Mouse (Mus musculus) CD4-positive, CD25-positive, alpha-beta regulatory T cell, adult 2 months (primary cell): ENCODE results near the gene Skap1.
A peak's percentile ranks its signal among the peaks of the same experiment; 100 is the strongest.

Experiments used
- DNase-seq: peaks from one replicate; pipeline ENCODE4 v3.0.0-alpha.2; 2012; ENCODE audit warnings: low read depth, low spot score

Gene Skap1

GRCm38 (mm10) chr11:96560229-96560628 lies 95.8 kb downstream of the Skap1 start:
- peak; percentile 26 for DNase-seq

DNA sequence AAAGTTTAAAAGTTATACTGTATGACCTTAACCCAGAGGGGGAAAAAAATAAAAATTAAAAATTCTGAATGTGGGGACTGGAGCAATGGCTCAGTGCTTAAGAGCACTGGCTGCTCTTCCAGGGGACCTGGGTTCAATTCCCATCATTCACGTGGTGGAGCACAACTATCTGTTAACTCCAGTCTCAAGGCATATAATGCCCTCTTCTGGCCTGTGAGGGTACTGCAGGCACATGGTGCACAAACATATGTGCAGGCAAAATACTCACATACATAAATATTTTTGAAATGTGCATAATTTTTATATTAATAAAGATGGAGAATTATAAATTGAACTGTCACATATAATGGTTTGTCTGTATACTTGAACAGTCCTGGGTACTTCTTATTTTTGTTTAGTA lies 99.7 kb downstream of the Skap1 start:
- DNase-seq = peak; percentile 48

DNA sequence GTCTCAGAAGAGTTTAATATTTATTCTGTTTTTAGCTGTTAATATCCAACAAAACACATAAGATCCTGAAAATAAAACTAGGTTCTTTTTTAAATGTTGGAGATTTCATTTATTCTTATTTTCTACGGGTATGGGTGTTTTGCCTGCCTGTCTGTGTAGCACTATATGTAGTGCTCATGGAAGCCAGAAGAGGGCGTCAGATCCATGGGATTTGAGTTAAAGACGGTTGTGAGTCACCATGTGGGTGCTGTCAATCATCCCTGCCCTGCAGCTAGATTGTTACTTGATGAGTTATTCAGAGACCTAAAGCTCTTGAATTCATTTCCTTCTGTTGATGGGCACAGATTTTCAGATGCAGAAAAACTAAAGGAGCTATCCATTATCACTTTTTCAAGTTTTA lies 108.1 kb downstream of the Skap1 start:
- DNase-seq = peak; percentile 26

DNA sequence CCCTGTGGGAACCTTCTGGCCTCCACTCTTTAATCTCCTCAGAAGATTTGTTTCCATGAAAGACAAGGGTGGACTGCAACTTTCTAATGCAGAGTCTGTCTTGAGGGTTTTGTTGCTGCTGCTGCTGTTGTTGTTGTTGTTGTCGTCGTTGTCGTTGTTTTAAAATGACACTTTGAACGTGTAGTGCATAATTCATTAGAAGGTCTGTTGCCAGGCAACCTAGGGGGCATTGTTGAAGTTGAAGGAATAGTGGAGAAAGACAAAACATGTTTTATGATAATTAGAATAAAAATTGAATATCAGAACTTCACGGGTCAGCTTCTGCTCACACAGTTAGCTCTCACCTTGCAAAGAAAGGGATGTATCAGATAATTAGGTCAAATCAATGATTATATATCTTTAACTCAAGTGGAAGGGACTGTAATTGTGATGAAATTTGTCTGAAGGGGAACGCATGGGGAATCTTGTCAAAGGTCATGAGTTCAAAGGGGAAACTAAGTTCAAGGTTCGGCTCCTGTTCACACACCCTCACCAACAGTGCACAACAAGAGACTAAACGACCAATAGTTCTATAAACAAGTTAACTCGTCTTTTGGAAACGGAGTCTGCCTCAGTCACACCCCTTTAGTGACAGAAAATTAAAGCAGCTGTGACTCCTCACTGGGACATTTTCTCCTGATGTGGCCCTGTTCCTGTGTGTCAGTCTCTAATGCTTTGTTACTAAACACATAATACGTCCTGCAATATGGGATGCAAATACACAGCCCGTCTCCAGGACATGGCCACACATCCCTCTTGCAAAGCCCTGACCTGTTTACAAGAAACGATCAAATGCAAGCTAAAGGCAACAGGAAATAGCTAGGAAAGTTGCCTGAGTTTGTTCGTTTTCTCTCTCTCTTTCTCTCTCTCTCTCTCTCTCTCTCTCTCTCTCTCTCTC lies 112.4 kb downstream of the Skap1 start:
- DNase-seq = no peak

- no peak for DNase-seq
Measured at GRCm38 (mm10) chr11:96578551-96579283, 114.3 kb downstream of the Skap1 start.

DNA sequence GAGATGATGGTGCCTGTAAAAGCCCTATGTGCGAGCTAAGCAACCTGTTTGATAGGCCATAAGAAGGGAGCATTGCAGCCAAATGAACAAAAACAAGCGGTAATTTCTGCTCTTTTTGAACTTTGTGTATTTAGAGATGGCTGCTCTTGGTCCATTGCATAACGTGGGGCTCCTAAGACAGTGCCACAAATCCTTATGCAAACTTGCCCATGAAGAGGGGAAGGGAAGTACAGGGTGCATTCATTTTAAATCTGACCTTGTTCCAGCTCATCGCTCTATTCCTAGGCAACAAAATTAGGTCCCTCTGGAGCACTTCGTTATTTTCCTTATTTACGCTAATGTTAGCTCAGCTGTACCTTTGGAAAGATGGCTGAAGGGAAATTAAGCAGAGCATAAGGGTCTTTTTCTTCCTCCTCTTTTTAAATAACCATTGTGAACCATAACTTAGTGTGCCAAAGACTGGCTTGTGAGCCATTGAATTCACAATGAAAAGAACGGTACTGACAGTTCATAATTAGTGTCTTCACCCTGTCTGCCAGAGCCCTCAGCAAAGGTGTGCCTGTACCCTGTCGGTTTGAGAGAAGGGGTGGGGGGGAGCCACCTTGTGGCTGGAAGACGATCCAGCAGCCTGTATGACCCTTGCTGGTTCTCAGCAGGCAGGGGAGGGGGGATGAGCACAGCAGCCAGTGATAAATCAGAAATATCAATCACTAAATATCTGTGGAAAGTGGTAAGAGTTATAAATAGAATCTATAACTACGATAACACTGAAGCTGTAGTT lies 117.4 kb downstream of the Skap1 start:
- DNase-seq = peak; percentile 73

DNA sequence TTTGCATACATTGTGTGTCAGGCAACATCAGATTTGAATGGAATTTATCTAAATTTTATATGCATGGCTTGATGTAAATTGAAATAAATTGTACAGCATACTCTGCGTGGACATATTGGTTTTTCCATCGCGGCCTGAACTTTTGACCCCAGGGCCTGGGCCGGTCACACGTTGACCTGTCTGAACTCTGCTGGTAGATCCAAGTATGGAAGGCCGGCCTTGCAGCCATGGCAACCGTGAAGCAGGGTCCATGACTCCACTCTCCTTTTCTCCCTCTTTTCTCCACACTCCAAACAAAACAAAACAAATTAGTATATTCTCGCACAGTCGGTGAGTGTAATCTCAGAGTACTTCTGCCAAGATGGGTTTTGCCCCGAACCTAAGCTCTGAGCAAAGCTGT lies 118.2 kb downstream of the Skap1 start:
- DNase-seq = no peak

DNA sequence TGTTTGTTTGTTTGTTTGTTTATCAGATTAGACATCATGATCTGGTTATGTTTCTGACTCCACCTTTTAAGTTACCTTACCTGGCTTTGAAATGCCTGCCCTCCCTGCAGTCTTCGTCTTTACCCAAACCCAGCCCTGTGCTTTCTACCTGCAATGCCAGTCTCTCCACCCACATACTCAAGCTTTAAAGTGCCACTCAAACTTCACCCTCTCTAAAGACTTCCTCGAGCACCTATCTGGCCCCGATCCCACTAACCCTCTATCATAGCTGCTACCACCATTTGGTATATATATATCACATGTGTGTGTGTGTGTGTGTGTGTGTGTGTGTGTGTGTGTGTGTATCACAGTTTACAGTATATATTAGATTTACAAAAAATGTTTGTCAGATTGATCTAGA lies 125.4 kb downstream of the Skap1 start:
- no peak for DNase-seq

DNA sequence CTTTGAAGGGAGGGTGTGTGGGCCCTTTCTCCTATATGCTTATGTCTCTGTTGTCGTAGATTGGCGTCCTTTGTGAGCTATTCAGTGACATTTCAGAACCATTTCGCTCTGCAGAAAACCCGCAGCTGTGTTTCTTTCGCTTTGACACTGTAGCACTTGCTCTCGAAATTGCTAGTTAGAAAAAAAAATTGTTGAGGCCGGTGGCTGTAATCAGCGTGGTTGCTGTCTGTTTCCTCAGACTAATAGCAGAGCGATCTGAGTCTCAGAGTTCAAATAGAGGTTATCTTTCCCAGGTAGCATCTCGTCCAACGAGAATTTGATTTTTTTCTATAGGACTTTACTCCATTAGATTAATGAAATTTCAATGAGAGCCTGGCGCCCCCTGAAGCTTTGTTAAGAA lies 131.5 kb downstream of the Skap1 start:
- peak; percentile 14 for DNase-seq

DNA sequence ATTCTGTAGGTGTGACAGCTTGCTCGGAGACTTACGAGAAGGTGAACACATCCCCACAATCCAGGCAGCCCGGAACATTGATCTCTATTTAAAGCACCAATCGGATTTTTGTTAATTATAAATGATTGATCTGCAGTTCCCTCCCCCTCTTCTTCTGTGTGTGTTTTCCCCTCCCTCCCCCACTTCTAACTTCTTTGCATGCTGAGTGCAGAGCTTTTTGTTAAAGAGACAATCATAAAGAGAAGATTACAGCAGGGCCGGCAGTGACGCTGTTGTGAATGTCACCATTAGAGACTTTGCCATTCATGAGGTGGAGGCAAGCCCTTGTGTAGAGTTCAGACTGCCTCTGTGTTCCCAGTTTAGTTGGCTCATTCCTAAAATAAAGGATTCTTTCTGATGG lies 131.9 kb downstream of the Skap1 start:
- no peak for DNase-seq

- no peak for DNase-seq
Measured at GRCm38 (mm10) chr11:96602806-96603205, 138.4 kb downstream of the Skap1 start.

GRCm38 (mm10) chr11:96604306-96604705 lies 139.9 kb downstream of the Skap1 start:
- no peak for DNase-seq

GRCm38 (mm10) chr11:96604751-96605450 lies 140.5 kb downstream of the Skap1 start:
- no peak for DNase-seq

- no peak for DNase-seq
Measured at GRCm38 (mm10) chr11:96605516-96605915, 141.1 kb downstream of the Skap1 start.

GRCm38 (mm10) chr11:96612596-96612995 lies 148.2 kb downstream of the Skap1 start:
- no peak for DNase-seq

DNA sequence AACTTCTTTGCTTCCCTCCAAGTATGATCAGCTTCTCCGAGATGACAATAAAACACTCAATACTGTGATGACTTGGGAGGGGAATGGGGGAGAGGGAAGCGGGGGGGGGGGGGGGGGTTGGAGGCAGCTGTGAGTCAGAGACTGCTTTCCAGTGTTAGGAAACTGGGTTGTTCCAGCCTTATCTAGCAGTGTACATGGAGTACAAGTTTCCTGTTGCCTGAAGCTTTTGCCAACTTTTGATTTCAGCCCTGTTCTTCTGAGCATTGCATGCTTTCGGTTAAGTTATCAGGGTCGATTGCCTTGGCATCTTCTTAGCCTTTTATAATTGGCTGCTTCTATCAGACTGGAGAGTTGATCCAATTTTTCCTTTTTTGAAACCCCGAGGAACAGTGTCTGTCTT lies 152.4 kb downstream of the Skap1 start:
- no peak for DNase-seq

DNA sequence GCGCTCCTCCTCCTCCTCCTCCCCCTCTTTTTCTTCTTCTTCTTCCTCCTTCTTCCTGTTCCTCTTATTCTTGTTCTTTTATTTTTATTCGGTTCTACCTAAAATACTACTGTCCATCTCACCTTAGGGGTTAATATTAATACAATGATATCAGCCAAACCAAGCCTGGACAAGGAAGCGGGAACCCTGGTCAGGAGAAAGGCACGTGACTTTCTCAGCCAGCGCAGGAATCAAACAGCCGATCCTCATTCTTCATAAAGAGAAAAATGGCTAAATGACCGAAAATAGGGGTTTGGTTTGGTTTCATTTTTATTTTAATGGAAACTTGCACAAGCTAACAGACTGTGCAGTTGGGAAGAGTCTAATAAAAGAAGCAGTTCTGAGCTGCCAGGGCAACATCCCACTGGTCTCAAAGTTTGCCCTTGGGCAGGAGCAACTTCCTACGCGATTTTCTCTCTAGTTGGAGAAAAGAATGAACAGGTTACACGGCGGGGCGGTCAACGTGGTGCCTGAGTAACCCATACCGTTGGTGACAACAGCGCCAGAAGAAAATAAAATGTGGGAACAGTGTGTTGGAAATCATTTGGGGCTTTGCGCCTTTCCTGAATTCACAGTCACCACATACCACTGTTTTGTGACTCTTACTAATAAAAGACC lies 154.5 kb downstream of the Skap1 start:
- no peak for DNase-seq

DNA sequence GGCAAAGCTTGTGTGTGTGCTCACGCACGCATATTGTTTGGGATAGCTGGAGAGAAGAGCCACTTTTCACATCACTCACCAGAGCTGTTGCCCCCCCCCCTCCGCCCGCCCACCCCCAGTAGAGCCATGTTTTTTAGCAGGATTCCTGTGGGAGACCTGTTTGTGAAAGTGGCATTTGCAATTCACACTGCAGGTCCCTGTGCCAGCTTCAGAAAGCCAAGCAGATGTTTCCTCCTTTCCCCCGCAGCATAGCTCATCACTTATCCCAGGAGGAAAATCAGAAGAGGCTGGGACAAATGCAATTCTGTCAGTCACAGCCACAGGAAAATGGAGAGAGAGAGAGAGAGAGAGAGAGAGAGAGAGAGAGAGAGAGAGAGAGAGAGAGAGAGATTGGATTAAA lies 155.2 kb downstream of the Skap1 start:
- no peak for DNase-seq

DNA sequence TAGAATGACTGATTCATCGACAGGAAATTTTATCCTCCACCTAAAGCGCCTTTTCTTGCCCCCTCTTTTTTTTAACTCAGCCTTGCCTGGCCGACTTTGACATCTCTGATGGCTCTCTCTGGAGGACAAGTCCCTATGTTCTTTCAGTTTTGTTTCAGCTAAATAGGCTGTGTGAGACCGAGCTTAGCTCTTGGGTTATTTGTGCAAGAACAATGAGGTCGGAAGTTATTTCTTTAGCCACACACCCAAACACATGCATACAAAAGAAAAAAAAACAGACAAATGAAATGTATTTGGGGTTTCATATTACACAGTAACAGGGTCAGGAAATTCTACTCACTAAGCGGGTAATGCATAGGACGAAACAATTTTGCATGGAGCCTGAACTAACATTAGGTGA lies 155.6 kb downstream of the Skap1 start:
- DNase-seq = no peak

DNA sequence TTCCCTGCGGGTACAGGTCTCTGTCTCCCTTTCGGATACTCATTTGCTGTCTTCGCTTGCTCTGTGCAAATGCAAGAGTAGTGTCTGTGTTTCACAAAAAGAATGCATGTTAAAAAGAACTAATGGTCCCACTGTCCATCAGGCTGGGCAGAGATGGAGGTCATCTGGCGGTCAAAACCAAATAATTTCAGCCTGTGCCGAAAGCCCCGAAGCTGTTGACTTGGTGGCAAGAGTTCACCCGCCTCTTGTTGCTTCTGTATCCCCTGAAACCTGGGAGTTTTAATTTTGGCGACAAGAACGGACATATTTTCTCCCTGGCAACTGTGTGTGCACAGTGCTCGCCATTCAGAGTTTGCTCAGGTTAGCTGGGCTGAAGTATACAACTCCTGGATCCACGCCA lies 156.3 kb downstream of the Skap1 start:
- DNase-seq = no peak

DNA sequence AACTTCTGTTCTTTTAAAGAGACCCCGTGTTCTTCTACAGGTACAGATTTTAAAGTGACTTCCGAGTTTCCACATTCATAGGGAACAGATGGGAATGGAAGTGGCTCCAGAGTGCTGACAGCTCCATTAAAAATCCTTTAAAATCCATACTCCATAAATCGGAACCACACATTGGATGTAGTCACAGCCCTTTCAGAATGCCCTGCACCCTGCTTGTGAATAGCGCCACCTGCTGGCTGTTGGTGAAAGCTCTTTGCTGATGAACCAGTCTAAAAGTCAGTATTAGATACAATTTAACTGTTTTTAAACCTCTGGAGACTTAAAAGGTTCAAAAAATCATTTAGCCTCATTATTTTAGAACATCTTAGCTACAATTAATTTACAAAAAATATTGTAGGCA lies 156.8 kb downstream of the Skap1 start:
- DNase-seq = peak; percentile 85
